Mouse (Mus musculus) CH12.LX (cell line): ENCODE results near the gene Olfr1249. TPM values are rescaled to one million over a fixed set of nuclear protein-coding genes. Genes with fewer than 3 reads are reported as not detected.

Experiments used
- DNase-seq: peaks from one replicate; pipeline ENCODE4 v3.0.0-alpha.2; 2013; ENCODE audit errors: extremely low read depth
- H3K27ac ChIP-seq: 2 replicates; pipeline ENCODE4 v1.5.1; 2012; ENCODE audit warnings: low read depth, mild to moderate bottlenecking, control low read depth, moderate library complexity; ENCODE audit not compliant: insufficient read depth
- H3K27me3 ChIP-seq: replicated peaks from 2 replicates; pipeline ENCODE3; 2012; ENCODE audit warnings: inconsistent platforms
- H3K36me3 ChIP-seq, 2 experiments: replicated peaks in 1 of 2; 2 replicates each; pipeline versions ENCODE3 to v1.6.1; 2012; ENCODE audit warnings: inconsistent platforms in 1 of 2, low read length in 1 of 2, mild to moderate bottlenecking in 1 of 2, mixed read lengths in 1 of 2, moderate library complexity in 1 of 2; ENCODE audit not compliant: control insufficient read depth in 1 of 2, insufficient read depth in 1 of 2
- H3K4me1 ChIP-seq, 2 experiments: 2 replicates each; pipeline ENCODE4 v1.6.1; 2012; ENCODE audit warnings: inconsistent platforms in 1 of 2, moderate library complexity in 1 of 2; ENCODE audit not compliant: insufficient read depth in 2 of 2, control insufficient read depth in 1 of 2
- H3K4me2 ChIP-seq: 2 replicates; pipeline ENCODE4 v1.6.1; 2012; ENCODE audit warnings: low read depth, mild to moderate bottlenecking, control low read depth; ENCODE audit not compliant: poor library complexity, insufficient read depth, severe bottlenecking
- H3K4me3 ChIP-seq, 3 experiments: fragments of 150-350 bp in 1 of 3; sonication (generic) in 1 of 3; replicated peaks in 1 of 3; 2 replicates each; pipeline versions ENCODE3 to v1.5.1; 2011 to 2012; ENCODE audit warnings: low read depth in 2 of 3, low read length in 2 of 3, mild to moderate bottlenecking in 2 of 3, moderate library complexity in 2 of 3, control low read depth in 1 of 3, improper control_type of control experiment in 1 of 3, inconsistent platforms in 1 of 3, mixed read lengths in 1 of 3; ENCODE audit not compliant: poor library complexity in 1 of 3
- H3K79me2 ChIP-seq: replicated peaks from 2 replicates; pipeline ENCODE4 v1.6.1; 2012; ENCODE audit warnings: mild to moderate bottlenecking, moderate library complexity; ENCODE audit not compliant: control insufficient read depth, poor library complexity, insufficient read depth, severe bottlenecking; ENCODE audit errors: extremely low read depth
- H3K9ac ChIP-seq: 2 replicates; pipeline ENCODE4 v1.6.1; 2012; ENCODE audit warnings: low read depth, mild to moderate bottlenecking, control low read depth, moderate library complexity; ENCODE audit not compliant: insufficient read depth
- H3K9me3 ChIP-seq: replicated peaks from 2 replicates; pipeline ENCODE3; 2012; ENCODE audit warnings: low read length, inconsistent platforms, mixed read lengths
- CHD2 ChIP-seq: IDR thresholded peaks from 2 replicates; pipeline ENCODE4 v1.6.1; 2011; ENCODE audit warnings: low read length, improper control_type of control experiment
- CTCF ChIP-seq, 2 experiments: IDR thresholded peaks in 1 of 2; conservative IDR thresholded peaks in 1 of 2; 2 replicates each; pipeline ENCODE4 v1.5.1; 2011 to 2012; ENCODE audit warnings: low read depth in 2 of 2, low read length in 2 of 2, improper control_type of control experiment in 1 of 2, inconsistent platforms in 1 of 2, mild to moderate bottlenecking in 1 of 2, moderate library complexity in 1 of 2
- E2F4 ChIP-seq: IDR thresholded peaks from 2 replicates; pipeline ENCODE4 v1.6.1; 2011; ENCODE audit warnings: low read depth, low read length, improper control_type of control experiment; ENCODE audit not compliant: insufficient replicate concordance
- ELF1 ChIP-seq: IDR thresholded peaks from 2 replicates; pipeline ENCODE4 v1.6.1; 2014; ENCODE audit warnings: low read depth, mild to moderate bottlenecking, inconsistent platforms, low read length, improper control_type of control experiment
- GABPA ChIP-seq: IDR thresholded peaks from 2 replicates; pipeline ENCODE4 v1.6.1; 2012; ENCODE audit warnings: low read depth, low read length, improper control_type of control experiment, inconsistent platforms; ENCODE audit not compliant: insufficient replicate concordance
- HCFC1 ChIP-seq: IDR thresholded peaks from 2 replicates; pipeline ENCODE4 v1.6.1; 2012; ENCODE audit warnings: low read depth, mild to moderate bottlenecking, inconsistent platforms, low read length, improper control_type of control experiment
- JUN ChIP-seq: IDR thresholded peaks from 2 replicates; pipeline ENCODE4 v1.6.1; 2011; ENCODE audit warnings: low read depth, mild to moderate bottlenecking, low read length, improper control_type of control experiment, moderate library complexity; ENCODE audit not compliant: insufficient read depth
- JUND ChIP-seq: conservative IDR thresholded peaks from 2 replicates; pipeline ENCODE4 v1.6.1; 2011; ENCODE audit warnings: low read depth, low read length, improper control_type of control experiment
- MEF2A ChIP-seq: IDR thresholded peaks from 2 replicates; pipeline ENCODE4 v1.6.1; 2014; ENCODE audit warnings: low read depth, mild to moderate bottlenecking, inconsistent platforms, low read length, improper control_type of control experiment, borderline replicate concordance
- MXI1 ChIP-seq: IDR thresholded peaks from 2 replicates; pipeline ENCODE4 v1.6.1; 2011; ENCODE audit warnings: mild to moderate bottlenecking, low read depth, low read length, improper control_type of control experiment
- MYC ChIP-seq: IDR thresholded peaks from 2 replicates; pipeline ENCODE4 v1.6.1; 2011; ENCODE audit warnings: low read depth, mild to moderate bottlenecking, improper control_type of control experiment, low read length
- NELFE ChIP-seq: IDR thresholded peaks from 2 replicates; pipeline ENCODE4 v1.6.1; 2011; ENCODE audit warnings: low read depth, low read length, improper control_type of control experiment
- PAX5 ChIP-seq: IDR thresholded peaks from 2 replicates; pipeline ENCODE4 v1.6.1; 2012; ENCODE audit warnings: low read length, inconsistent platforms, mixed read lengths
- POLR2A ChIP-seq: IDR thresholded peaks from 2 replicates; pipeline ENCODE4 v1.6.1; 2011; ENCODE audit warnings: low read depth, mild to moderate bottlenecking, improper control_type of control experiment, low read length
- TBP ChIP-seq: conservative IDR thresholded peaks from 2 replicates; pipeline ENCODE4 v1.6.1; 2011; ENCODE audit warnings: low read depth, low read length, improper control_type of control experiment
- TCF12 ChIP-seq: IDR thresholded peaks from 2 replicates; pipeline ENCODE4 v1.6.1; 2014; ENCODE audit warnings: low read depth, mild to moderate bottlenecking, inconsistent platforms, low read length, improper control_type of control experiment
- ZMIZ1 ChIP-seq: IDR thresholded peaks from 2 replicates; pipeline ENCODE4 v1.6.1; 2012; ENCODE audit warnings: low read depth, mild to moderate bottlenecking, inconsistent platforms, low read length, improper control_type of control experiment
- ZNF384 ChIP-seq: IDR thresholded peaks from 2 replicates; pipeline ENCODE4 v1.6.1; 2012; ENCODE audit warnings: low read depth, low read length, improper control_type of control experiment, inconsistent platforms
- dilution Hi-C: fragments of 300-500 bp; cut with MboI; formaldehyde crosslinking; loops from 2 replicates; pipeline ENCODE4 v1.14.3; 2020; ENCODE audit warnings: low sequenced_read_pairs; ENCODE audit not compliant: extremely low pct_unique_long_range_greater_than_20kb, extremely low pct_ligation_motif_present
- in situ Hi-C: fragments of 300-500 bp; cut with MboI; formaldehyde crosslinking; loops from 3 replicates; pipeline ENCODE4 v1.14.3; 2019; ENCODE audit warnings: low sequenced_read_pairs, low pct_ligation_motif_present, low pct_unique_long_range_greater_than_20kb, mixed read lengths
- polyA plus RNA-seq: library from polyadenylated mRNA; unstranded; fragments of >175 nt; gene quantifications from 2 replicates; pipeline ENCODE4 v1.2.1, GENCODE M21; 2012; ENCODE audit warnings: low read depth; ENCODE audit not compliant: insufficient read length
- total RNA-seq, 2 experiments: library from RNA; depleted of rRNA; stranded (reverse); fragments of 300-350 nt in 1 of 2; fragments of >200 nt in 1 of 2; gene quantifications; 2 replicates each; pipeline ENCODE4 v1.2.3; 2012 to 2014

Gene Olfr1249
- total and polyA plus RNA-seq, 3 experiments, result not detected

GRCm38 (mm10) chr2:89593057-89593456, 41.7 kb downstream of the Olfr1249 start, which contains the start of gene Olfr1246:
TSS of gene Olfr1246 (minus strand) at chr2:89593157.
- Histone ChIP-seq H3K27me3 (no peaks in the 10 kb centered on the region), H3K9me3 (peaks cover 16% of the 10 kb centered on the region), H3K4me1 (no peaks in the 10 kb centered on the region), H3K36me3 (no peaks in the 10 kb centered on the region), H3K4me2 (no peak within 1 kb of the TSS), H3K79me2 (no peaks in the 10 kb centered on the region), H3K4me3 (no peak within 1 kb of the TSS), H3K27ac (no peak within 1 kb of the TSS), H3K9ac (no peak within 1 kb of the TSS)
- in situ Hi-C loops (no loop called here), dilution Hi-C loops (no loop called here)
- DNase-seq, result no peak
- TF ChIP-seq HCFC1 (no peak), NELFE (no peak), TBP (no peak), ZNF384 (no peak), E2F4 (no peak), PAX5 (no peak), TCF12 (no peak), MEF2A (no peak), JUND (no peak), JUN (no peak), CTCF (conservative IDR thresholded peaks at IDR 0.05 in 1 of 2, IDR thresholded peaks at IDR 0.05 in 1 of 2; ENCODE audit: low read depth in 2 of 2, low read length in 2 of 2) (no peak), MXI1 (no peak), POLR2A (no peak), GABPA (no peak), CHD2 (no peak), MYC (no peak), ELF1 (no peak), ZMIZ1 (no peak)

Other genes with a start within 250 kb of the Olfr1249 start
- gene Olfr1238, start 225.3 kb downstream of the Olfr1249 start, total RNA-seq (2012; rRNA removed), result not detected in 2 replicates
- gene Olfr1238, start 225.3 kb downstream of the Olfr1249 start, total RNA-seq (2014; rRNA removed), result not detected in 2 replicates
- gene Olfr1238, start 225.3 kb downstream of the Olfr1249 start, polyA plus RNA-seq, result not detected in 2 replicates
- gene Olfr1239, start 214.6 kb downstream of the Olfr1249 start, total RNA-seq (2012; rRNA removed), result not detected in 2 replicates
- gene Olfr1239, start 214.6 kb downstream of the Olfr1249 start, total RNA-seq (2014; rRNA removed), result not detected in 2 replicates
- not detected in 2 replicates for gene Olfr1239, start 214.6 kb downstream of the Olfr1249 start, polyA plus RNA-seq
- gene Olfr1240, start 192.0 kb downstream of the Olfr1249 start, total RNA-seq (2012; rRNA removed), result not detected in 2 replicates
- gene Olfr1240, start 192.0 kb downstream of the Olfr1249 start, total RNA-seq (2014; rRNA removed), result not detected in 2 replicates
- gene Olfr1240, start 192.0 kb downstream of the Olfr1249 start, polyA plus RNA-seq, result not detected in 2 replicates
- not detected in 2 replicates for gene Olfr1241, start 147.9 kb downstream of the Olfr1249 start, total RNA-seq (2012; rRNA removed)
- not detected in 2 replicates for gene Olfr1241, start 147.9 kb downstream of the Olfr1249 start, total RNA-seq (2014; rRNA removed)
- gene Olfr1241, start 147.9 kb downstream of the Olfr1249 start, polyA plus RNA-seq, result not detected in 2 replicates
- not detected in 2 replicates for gene Olfr1242, start 136.6 kb downstream of the Olfr1249 start, total RNA-seq (2012; rRNA removed)
- not detected in 2 replicates for gene Olfr1242, start 136.6 kb downstream of the Olfr1249 start, total RNA-seq (2014; rRNA removed)
- not detected in 2 replicates for gene Olfr1242, start 136.6 kb downstream of the Olfr1249 start, polyA plus RNA-seq
- gene Olfr1243, start 103.5 kb downstream of the Olfr1249 start, total RNA-seq (2012; rRNA removed), result not detected in 2 replicates
- not detected in 2 replicates for gene Olfr1243, start 103.5 kb downstream of the Olfr1249 start, total RNA-seq (2014; rRNA removed)
- gene Olfr1243, start 103.5 kb downstream of the Olfr1249 start, polyA plus RNA-seq, result not detected in 2 replicates
- gene Olfr1245, start 56.5 kb downstream of the Olfr1249 start, total RNA-seq (2012; rRNA removed), result not detected in 2 replicates
- gene Olfr1245, start 56.5 kb downstream of the Olfr1249 start, total RNA-seq (2014; rRNA removed), result not detected in 2 replicates
- gene Olfr1245, start 56.5 kb downstream of the Olfr1249 start, polyA plus RNA-seq, result not detected in 2 replicates
- gene Olfr1246, start 41.8 kb downstream of the Olfr1249 start, total RNA-seq (2012; rRNA removed), result not detected in 2 replicates
- gene Olfr1246, start 41.8 kb downstream of the Olfr1249 start, total RNA-seq (2014; rRNA removed), result not detected in 2 replicates
- not detected in 2 replicates for gene Olfr1246, start 41.8 kb downstream of the Olfr1249 start, polyA plus RNA-seq
- not detected in 2 replicates for gene Olfr1247, start 20.9 kb downstream of the Olfr1249 start, total RNA-seq (2012; rRNA removed)
- gene Olfr1247, start 20.9 kb downstream of the Olfr1249 start, total RNA-seq (2014; rRNA removed), result not detected in 2 replicates
- gene Olfr1247, start 20.9 kb downstream of the Olfr1249 start, polyA plus RNA-seq, result not detected in 2 replicates
- not detected in 2 replicates for gene Olfr1248, start 16.7 kb downstream of the Olfr1249 start, total RNA-seq (2012; rRNA removed)
- not detected in 2 replicates for gene Olfr1248, start 16.7 kb downstream of the Olfr1249 start, total RNA-seq (2014; rRNA removed)
- not detected in 2 replicates for gene Olfr1248, start 16.7 kb downstream of the Olfr1249 start, polyA plus RNA-seq
- gene Olfr1250, start 26.5 kb upstream of the Olfr1249 start, total RNA-seq (2012; rRNA removed), result 0.04 TPM in 1 of 2 replicates, not detected in the other
- not detected in 2 replicates for gene Olfr1250, start 26.5 kb upstream of the Olfr1249 start, total RNA-seq (2014; rRNA removed)
- not detected in 2 replicates for gene Olfr1250, start 26.5 kb upstream of the Olfr1249 start, polyA plus RNA-seq
- gene Olfr1251, start 37.0 kb upstream of the Olfr1249 start, total RNA-seq (2012; rRNA removed), result not detected in 2 replicates
- not detected in 2 replicates for gene Olfr1251, start 37.0 kb upstream of the Olfr1249 start, total RNA-seq (2014; rRNA removed)
- not detected in 2 replicates for gene Olfr1251, start 37.0 kb upstream of the Olfr1249 start, polyA plus RNA-seq
- gene Olfr1252, start 90.0 kb upstream of the Olfr1249 start, total RNA-seq (2012; rRNA removed), result not detected in 2 replicates
- gene Olfr1252, start 90.0 kb upstream of the Olfr1249 start, total RNA-seq (2014; rRNA removed), result not detected in 2 replicates
- gene Olfr1252, start 90.0 kb upstream of the Olfr1249 start, polyA plus RNA-seq, result not detected in 2 replicates
- not detected in 2 replicates for gene Olfr1253, start 122.1 kb upstream of the Olfr1249 start, total RNA-seq (2012; rRNA removed)
- not detected in 2 replicates for gene Olfr1253, start 122.1 kb upstream of the Olfr1249 start, total RNA-seq (2014; rRNA removed)
- not detected in 2 replicates for gene Olfr1253, start 122.1 kb upstream of the Olfr1249 start, polyA plus RNA-seq
- not detected in 2 replicates for gene Olfr1254, start 158.6 kb upstream of the Olfr1249 start, total RNA-seq (2012; rRNA removed)
- not detected in 2 replicates for gene Olfr1254, start 158.6 kb upstream of the Olfr1249 start, total RNA-seq (2014; rRNA removed)
- gene Olfr1254, start 158.6 kb upstream of the Olfr1249 start, polyA plus RNA-seq, result not detected in 2 replicates
- not detected in 2 replicates for gene Olfr1255, start 177.1 kb upstream of the Olfr1249 start, total RNA-seq (2012; rRNA removed)
- gene Olfr1255, start 177.1 kb upstream of the Olfr1249 start, total RNA-seq (2014; rRNA removed), result not detected in 2 replicates
- gene Olfr1255, start 177.1 kb upstream of the Olfr1249 start, polyA plus RNA-seq, result not detected in 2 replicates
- not detected in 2 replicates for gene Olfr1256, start 206.6 kb upstream of the Olfr1249 start, total RNA-seq (2012; rRNA removed)
- not detected in 2 replicates for gene Olfr1256, start 206.6 kb upstream of the Olfr1249 start, total RNA-seq (2014; rRNA removed)
- not detected in 2 replicates for gene Olfr1256, start 206.6 kb upstream of the Olfr1249 start, polyA plus RNA-seq
- not detected in 2 replicates for gene Olfr48, start 213.2 kb upstream of the Olfr1249 start, total RNA-seq (2012; rRNA removed)
- not detected in 2 replicates for gene Olfr48, start 213.2 kb upstream of the Olfr1249 start, total RNA-seq (2014; rRNA removed)
- not detected in 2 replicates for gene Olfr48, start 213.2 kb upstream of the Olfr1249 start, polyA plus RNA-seq
- gene Olfr1257, start 243.5 kb upstream of the Olfr1249 start, total RNA-seq (2012; rRNA removed), result not detected in 2 replicates
- not detected in 2 replicates for gene Olfr1257, start 243.5 kb upstream of the Olfr1249 start, total RNA-seq (2014; rRNA removed)
- gene Olfr1257, start 243.5 kb upstream of the Olfr1249 start, polyA plus RNA-seq, result not detected in 2 replicates